Mouse (Mus musculus) heart, adult 2 months (tissue): ENCODE measurements around the gene Rps10. TPM values are rescaled to one million over a fixed set of nuclear protein-coding genes. Genes with fewer than 3 reads are reported as not detected.

Source experiments
- DNase-seq, 2 experiments: peaks; one replicate each; pipeline ENCODE4 v3.0.0; 2021
- H3K27ac ChIP-seq: fragments of 200-600 bp; 2 replicates; pipeline ENCODE4 v1.8.1; 2022
- H3K27me3 ChIP-seq: fragments of 200-500 bp; 2 replicates; pipeline ENCODE4 v1.6.1; 2012; ENCODE audit warnings: mild to moderate bottlenecking, low read length, inconsistent platforms, mixed read lengths; ENCODE audit not compliant: control insufficient read depth, insufficient read depth
- H3K36me3 ChIP-seq: fragments of 200-500 bp; 2 replicates; pipeline ENCODE4 v1.6.1; 2012; ENCODE audit warnings: low read length, inconsistent platforms; ENCODE audit not compliant: control insufficient read depth, insufficient read depth
- H3K4me1 ChIP-seq: fragments of 200-500 bp; 2 replicates; pipeline ENCODE4 v1.6.1; 2011; ENCODE audit warnings: low read length; ENCODE audit not compliant: control insufficient read depth, insufficient read depth
- H3K4me3 ChIP-seq: fragments of 200-600 bp; 2 replicates; pipeline ENCODE4 v1.8.1; 2022
- H3K79me2 ChIP-seq: fragments of 200-500 bp; replicated peaks from 2 replicates; pipeline ENCODE4 v1.6.1; 2012; ENCODE audit warnings: mild to moderate bottlenecking, inconsistent platforms, low read length, moderate library complexity, mixed read lengths; ENCODE audit not compliant: control insufficient read depth, insufficient read depth
- H3K9ac ChIP-seq: fragments of 200-500 bp; 2 replicates; pipeline ENCODE4 v1.6.1; 2012; ENCODE audit warnings: low read depth, mild to moderate bottlenecking, control low read depth, inconsistent platforms, low read length, mixed read lengths
- CTCF ChIP-seq: fragments of 200-600 bp; IDR thresholded peaks from 2 replicates; pipeline ENCODE4 v1.8.1; 2022; ENCODE audit warnings: antibody characterized with exemption, mild to moderate bottlenecking, moderate library complexity
- EP300 ChIP-seq: fragments of 200-500 bp; IDR thresholded peaks from 2 replicates; pipeline ENCODE4 v1.6.1; 2011; ENCODE audit warnings: low read depth, low read length, control low read depth; ENCODE audit not compliant: insufficient read depth
- POLR2A ChIP-seq: fragments of 200-500 bp; IDR thresholded peaks from 2 replicates; pipeline ENCODE4 v1.6.1; 2011; ENCODE audit warnings: mild to moderate bottlenecking, low read depth, low read length, control low read depth; ENCODE audit not compliant: insufficient read depth
- WGBS: fragments of 180-500 bp; shearing (Covaris S2); methylation state at CpG from one replicate; pipeline ENCODE4 v1.1.7; 2018; 5-methylcytosine and 5-hydroxymethylcytosine counted together
- intact Hi-C: fragments of 180-260 bp; cut with DNase I; formaldehyde crosslinking; loops from one replicate; pipeline ENCODE4 v1.15.1; 2025
- polyA plus RNA-seq: library from polyadenylated mRNA; depleted of rRNA; stranded (reverse); fragments of >200 nt; gene quantifications from 2 replicates; pipeline ENCODE4 v1.2.3, GENCODE M21; 2012
- total RNA-seq, 2 experiments: library from RNA; stranded (reverse); gene quantifications; 2 replicates each; pipeline ENCODE4 v1.2.3; 2021

Gene Rps10
- total and polyA plus RNA-seq, 3 experiments = 482 to 604 (median 529) TPM

DNA sequence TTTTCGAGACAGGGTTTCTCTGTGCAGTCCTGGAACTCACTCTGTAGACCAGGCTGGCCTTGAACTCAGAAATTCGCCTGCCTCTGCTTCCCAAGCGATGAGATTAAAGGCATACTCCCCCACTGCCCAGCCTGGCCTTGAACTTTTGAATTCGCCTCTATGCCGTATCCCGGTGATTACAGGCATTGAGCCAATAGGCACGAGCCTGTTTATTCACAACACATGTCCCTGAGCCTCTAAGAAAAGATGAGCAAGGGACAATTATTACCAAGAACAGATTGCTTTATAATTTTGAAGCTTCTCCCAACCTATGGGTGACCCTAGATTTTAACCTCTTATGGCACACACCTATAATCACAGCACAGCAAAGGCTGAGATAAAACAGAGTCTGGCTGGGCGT lies 8.1 kb downstream of the Rps10 start:
- H3K27me3 ChIP-seq = no peaks in the 10 kb centered on the region
- intact Hi-C loops = loop anchor here (2.0 kb wide), 1 partner anchor 94 kb away; no protein-coding TSS in a partner anchor

GRCm38 (mm10) chr17:27627451-27627850 lies 9.0 kb downstream of the Rps10 start:
- Histone ChIP-seq H3K27me3 (no peaks in the 10 kb centered on the region), H3K9ac (no peak overlapping the region), H3K4me3 (no peak overlapping the region), H3K27ac (no peak overlapping the region), H3K4me1 (peaks cover 3% of the 10 kb centered on the region), H3K36me3 (no peaks in the 10 kb centered on the region), H3K79me2 (peaks cover 3% of the 10 kb centered on the region)
- TF ChIP-seq POLR2A = no peak
- TF ChIP-seq CTCF = peak; percentile 31
- no peak for DNase-seq
- intact Hi-C loops = no loop called here
- whole genome bisulfite sequencing = 38% methylated on average over 5 of the region's 5 CpGs

More for the DNA sequence above, 8.1 kb downstream of the Rps10 start:
- H3K79me2 ChIP-seq = no peaks in the 10 kb centered on the region
- peaks cover 2% of the 10 kb centered on the region; the same call in 1 of the 2 replicates for H3K36me3 ChIP-seq
- peaks cover 4% of the 10 kb centered on the region for H3K4me1 ChIP-seq
- no peak overlapping the region for H3K9ac ChIP-seq
- 86% methylated on average over 8 of the region's 8 CpGs for WGBS
- H3K27ac ChIP-seq = no peak overlapping the region
- TF ChIP-seq CTCF (no peak), EP300 (no peak), POLR2A (no peak)
- no peak overlapping the region for H3K4me3 ChIP-seq
- DNase-seq = no peak

DNA sequence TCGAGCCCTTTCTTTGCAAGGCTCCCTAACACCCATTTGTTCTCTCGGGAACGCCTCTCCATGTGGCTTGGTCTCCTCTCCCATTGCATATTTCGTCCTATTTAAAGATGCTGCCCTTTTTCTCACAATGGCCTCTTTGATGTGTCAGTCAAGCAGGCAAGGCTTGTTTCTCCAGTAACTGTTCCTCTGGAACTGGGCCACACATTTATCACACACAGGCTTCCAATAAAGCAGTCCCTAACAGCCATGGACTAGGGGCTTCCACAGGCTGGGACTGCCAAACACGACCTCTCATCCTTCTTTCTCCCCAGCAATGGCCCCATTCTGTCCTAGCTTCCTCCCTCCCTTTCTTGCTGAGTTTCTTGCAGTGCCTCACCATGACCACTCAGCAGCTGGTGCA lies 9.8 kb downstream of the Rps10 start:
- TF ChIP-seq EP300 = no peak
- no peak for TF ChIP-seq POLR2A
- TF ChIP-seq CTCF = no peak
- 43% methylated on average over 5 of the region's 5 CpGs for WGBS
- Histone ChIP-seq H3K79me2 (peaks cover 3% of the 10 kb centered on the region), H3K27ac (no peak overlapping the region), H3K36me3 (no peaks in the 10 kb centered on the region), H3K4me1 (peaks cover 3% of the 10 kb centered on the region), H3K9ac (no peak overlapping the region), H3K27me3 (no peaks in the 10 kb centered on the region), H3K4me3 (no peak overlapping the region)
- intact Hi-C loops = no loop called here
- no peak for DNase-seq

DNA sequence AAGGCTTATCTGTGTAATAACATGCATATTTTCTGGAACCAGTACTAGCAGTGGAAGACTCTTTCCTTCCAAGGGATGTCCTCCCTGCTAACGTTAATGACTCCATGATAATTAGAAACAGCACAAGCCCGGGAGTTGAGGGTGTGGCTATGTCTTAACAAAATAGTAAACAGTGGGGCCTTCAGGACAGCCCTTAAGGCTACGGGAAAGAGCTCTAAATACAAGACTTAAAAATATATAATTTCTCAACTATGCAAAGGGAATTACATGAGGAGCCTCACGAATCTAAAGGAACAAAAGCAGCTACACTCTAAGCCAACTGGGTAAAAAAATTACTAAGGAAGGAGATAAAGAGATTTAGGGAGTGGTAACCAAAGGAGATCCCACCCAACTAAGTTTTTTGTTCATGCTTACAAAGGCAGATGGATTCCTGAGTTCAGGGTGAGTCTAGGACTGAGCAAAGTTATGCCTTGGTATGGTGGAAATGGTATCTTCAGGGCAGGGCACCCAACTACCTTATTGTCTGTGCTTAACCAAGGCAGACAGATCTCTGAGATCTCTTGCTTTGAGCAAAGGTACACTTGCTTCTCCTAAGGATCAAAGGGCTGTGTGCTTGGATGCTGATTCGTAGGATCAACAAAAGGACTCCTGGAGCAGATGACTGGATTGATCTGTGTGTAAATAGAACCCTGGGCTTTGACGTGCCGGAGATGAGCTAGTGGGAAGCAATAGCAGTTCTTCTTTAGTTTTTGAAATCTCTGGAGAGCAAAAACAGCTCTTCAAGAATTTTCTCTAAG lies 10.8 kb downstream of the Rps10 start:
- no peak for DNase-seq
- H3K27me3 ChIP-seq = no peaks in the 10 kb centered on the region
- H3K4me1 ChIP-seq = peaks cover 5% of the 10 kb centered on the region
- no peak for TF ChIP-seq EP300
- TF ChIP-seq CTCF = no peak
- TF ChIP-seq POLR2A = no peak
- H3K9ac ChIP-seq = no peak overlapping the region
- no peak overlapping the region for H3K27ac ChIP-seq
- peaks cover 3% of the 10 kb centered on the region for H3K79me2 ChIP-seq
- no peak overlapping the region for H3K4me3 ChIP-seq
- H3K36me3 ChIP-seq = no peaks in the 10 kb centered on the region
- 70% methylated on average over 7 of the region's 7 CpGs for WGBS
- intact Hi-C loops = no loop called here

DNA sequence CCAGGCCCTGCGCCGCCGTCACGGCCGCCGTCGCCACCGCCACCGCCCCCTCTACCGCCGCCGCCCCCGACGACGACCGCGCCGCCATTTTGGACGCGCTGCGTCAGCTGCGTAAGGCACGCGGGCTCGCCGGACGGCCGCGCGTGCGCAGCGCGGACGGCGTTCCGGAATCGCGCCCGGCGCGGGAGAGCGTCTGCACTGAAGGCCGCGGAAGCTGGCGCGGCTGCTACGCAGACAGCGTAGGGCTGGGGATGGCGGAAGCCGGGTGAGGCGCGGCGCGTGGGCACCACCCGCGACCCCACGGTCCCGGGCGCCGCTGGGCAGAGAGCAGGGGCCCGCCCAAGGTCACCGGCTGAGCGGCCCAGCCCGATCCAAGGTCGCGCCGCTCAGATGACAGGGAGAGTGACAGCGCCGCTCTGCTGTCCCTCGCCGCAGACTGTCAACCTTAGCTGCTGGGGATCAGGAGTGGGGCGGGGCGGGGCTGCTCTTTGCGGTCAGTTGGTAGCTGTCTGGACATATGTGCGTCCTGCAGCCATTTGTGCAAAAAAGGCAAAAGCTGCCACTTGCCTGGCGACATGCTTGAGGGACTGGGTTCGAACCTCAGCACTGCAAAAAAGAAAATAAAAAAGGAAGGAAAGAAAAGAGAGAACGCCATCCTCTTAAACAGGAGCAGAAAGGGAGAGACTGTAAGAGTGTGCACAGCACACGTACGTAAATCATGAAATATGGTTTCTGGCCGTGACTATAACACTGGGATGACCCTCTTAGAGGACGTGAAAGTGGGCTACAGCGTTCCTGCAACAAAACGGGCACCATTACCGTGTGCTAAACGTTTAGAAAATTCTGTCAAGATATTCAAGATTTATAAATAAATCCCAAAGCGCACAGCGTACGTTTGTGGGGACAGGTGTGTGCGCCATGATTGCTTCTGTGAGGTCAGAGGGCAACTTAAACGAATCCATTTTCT lies 12.8 kb downstream of the Rps10 start, which contains the start of gene Nudt3:
Gene Nudt3, minus strand, starts transcription at position 136 of the 967 bp plus-strand sequence.
- intact Hi-C loops = loop anchor here (2.0 to 5.0 kb wide), 2 partner anchors 36 to 59 kb away; partner anchors contain the start of gene AI413582
- H3K36me3 ChIP-seq = no peaks in the 10 kb centered on the region
- peaks cover 10% of the 10 kb centered on the region for H3K4me1 ChIP-seq
- peak; percentile 94 to 95 for DNase-seq
- H3K4me3 ChIP-seq = peak within 1 kb of the TSS; percentile 88
- 7% methylated on average over 90 of the region's 91 CpGs for WGBS
- peak within 1 kb of the TSS; percentile 93 for H3K27ac ChIP-seq
- TF ChIP-seq POLR2A (peak; percentile 69), CTCF (peak; percentile 30), EP300 (no peak)
- peaks cover 5% of the 10 kb centered on the region for H3K79me2 ChIP-seq
- no peaks in the 10 kb centered on the region for H3K27me3 ChIP-seq
- H3K9ac ChIP-seq = peak within 1 kb of the TSS; percentile 97
